Mouse (Mus musculus) limb, embryonic 10.5 days (tissue): ENCODE measurements around the gene Pik3r1. TPM values are rescaled to one million over a fixed set of nuclear protein-coding genes. Genes with fewer than 3 reads are reported as not detected.

Experiments used
- DNase-seq: peaks from one replicate; pipeline ENCODE4 v3.0.0-alpha.2; 2017; ENCODE audit warnings: low spot score
- H3K27ac ChIP-seq: fragments of 300-500 bp; sonication (generic); 2 replicates; pipeline ENCODE4 v1.5.1; 2016; ENCODE audit warnings: mild to moderate bottlenecking
- H3K27me3 ChIP-seq: fragments of 300-500 bp; sonication (generic); 2 replicates; pipeline ENCODE4 v1.6.1; 2016; ENCODE audit warnings: low read depth, mild to moderate bottlenecking; ENCODE audit not compliant: poor library complexity, severe bottlenecking
- H3K36me3 ChIP-seq: fragments of 300-500 bp; sonication (generic); 2 replicates; pipeline ENCODE4 v1.6.1; 2016; ENCODE audit warnings: mild to moderate bottlenecking, moderate library complexity
- H3K4me1 ChIP-seq: fragments of 300-500 bp; sonication (generic); 2 replicates; pipeline ENCODE4 v1.6.1; 2016
- H3K4me3 ChIP-seq: fragments of 300-500 bp; sonication (generic); 2 replicates; pipeline ENCODE4 v1.5.1; 2016; ENCODE audit warnings: mild to moderate bottlenecking, moderate library complexity
- H3K9me3 ChIP-seq: fragments of 300-500 bp; sonication (generic); replicated peaks from 2 replicates; pipeline ENCODE4 v1.6.1; 2016; ENCODE audit warnings: mild to moderate bottlenecking
- WGBS: fragments of 180-500 bp; shearing (Covaris S2); methylation state at CpG from one replicate; pipeline ENCODE4 v1.1.7; 2016; 5-methylcytosine and 5-hydroxymethylcytosine counted together
- polyA plus RNA-seq: library from polyadenylated mRNA; unstranded; fragments of >200 nt; fragmentation: Nextera tagmentation; extraction: Ambion mirVana; gene quantifications from 2 replicates; pipeline ENCODE4 v1.2.1, GENCODE M21; 2016

Pik3r1 gene
- polyA plus RNA-seq, 1 experiment from 2014 or later, result 13.9 TPM

GRCm38 (mm10) chr13:101743247-101743646, 24.8 kb downstream of the Pik3r1 start:
- no peak for DNase-seq
- peaks cover 3% of the 10 kb centered on the region; the same call in 1 of the 2 replicates for H3K27me3 ChIP-seq
- no peaks in the 10 kb centered on the region for H3K36me3 ChIP-seq
- H3K27ac ChIP-seq, result no peak overlapping the region
- H3K4me1 ChIP-seq, result 0 out of 2 replicates have a peak, but pooled peaks cover 3% of the 10 kb centered on the region
- no peaks in the 10 kb centered on the region for H3K9me3 ChIP-seq
- 77% methylated on average over 8 of the region's 8 CpGs for WGBS
- no peak overlapping the region for H3K4me3 ChIP-seq

GRCm38 (mm10) chr13:101742596-101742995, 25.4 kb downstream of the Pik3r1 start:
- Histone ChIP-seq H3K4me1 (0 out of 2 replicates have a peak, but pooled peaks cover 3% of the 10 kb centered on the region), H3K9me3 (no peaks in the 10 kb centered on the region), H3K27me3 (peaks cover 5% of the 10 kb centered on the region; the same call in 1 of the 2 replicates), H3K4me3 (no peak overlapping the region), H3K36me3 (no peaks in the 10 kb centered on the region), H3K27ac (no peak overlapping the region)
- DNase-seq, result no peak
- WGBS, result 51% methylated on average over 6 of the region's 6 CpGs

GRCm38 (mm10) chr13:101741530-101742309, 26.3 kb downstream of the Pik3r1 start:
- Histone ChIP-seq H3K9me3 (no peaks in the 10 kb centered on the region), H3K27ac (no peak overlapping the region), H3K4me3 (no peak overlapping the region), H3K27me3 (peaks cover 14% of the 10 kb centered on the region), H3K4me1 (0 out of 2 replicates have a peak, but pooled peaks cover 3% of the 10 kb centered on the region), H3K36me3 (no peaks in the 10 kb centered on the region)
- WGBS, result 89% methylated on average over 11 of the region's 11 CpGs
- no peak for DNase-seq

- peaks cover 28% of the 10 kb centered on the region for H3K27me3 ChIP-seq
- WGBS, result 77% methylated on average over 4 of the region's 4 CpGs
Observed at GRCm38 (mm10) chr13:101739732-101740381, 28.2 kb downstream of the Pik3r1 start.

GRCm38 (mm10) chr13:101738769-101739168, 29.2 kb downstream of the Pik3r1 start:
- H3K36me3 ChIP-seq, result no peaks in the 10 kb centered on the region
- H3K27ac ChIP-seq, result no peak overlapping the region
- H3K4me3 ChIP-seq, result no peak overlapping the region
- WGBS, result 94% methylated on average over 6 of the region's 6 CpGs
- DNase-seq, result no peak
- H3K4me1 ChIP-seq, result 0 out of 2 replicates have a peak, but pooled peaks cover 3% of the 10 kb centered on the region
- H3K9me3 ChIP-seq, result no peaks in the 10 kb centered on the region
- peaks cover 38% of the 10 kb centered on the region for H3K27me3 ChIP-seq

More at GRCm38 (mm10) chr13:101739732-101740381, 28.2 kb downstream of the Pik3r1 start:
- Histone ChIP-seq H3K36me3 (no peaks in the 10 kb centered on the region), H3K27ac (no peak overlapping the region), H3K9me3 (no peaks in the 10 kb centered on the region), H3K4me1 (0 out of 2 replicates have a peak, but pooled peaks cover 3% of the 10 kb centered on the region), H3K4me3 (no peak overlapping the region)
- no peak for DNase-seq

GRCm38 (mm10) chr13:101736521-101737387, 31.3 kb downstream of the Pik3r1 start:
- DNase-seq, result no peak
- WGBS, result 87% methylated on average over 16 of the region's 16 CpGs
- peaks cover 17% of the 10 kb centered on the region for H3K4me1 ChIP-seq
- no peak overlapping the region for H3K4me3 ChIP-seq
- H3K9me3 ChIP-seq, result no peaks in the 10 kb centered on the region
- H3K36me3 ChIP-seq, result no peaks in the 10 kb centered on the region
- H3K27ac ChIP-seq, result no peak overlapping the region
- H3K27me3 ChIP-seq, result peaks cover 53% of the 10 kb centered on the region

GRCm38 (mm10) chr13:101735364-101736120, 32.5 kb downstream of the Pik3r1 start:
- Histone ChIP-seq H3K27ac (no peak overlapping the region), H3K9me3 (no peaks in the 10 kb centered on the region), H3K4me1 (peaks cover 19% of the 10 kb centered on the region), H3K36me3 (no peaks in the 10 kb centered on the region), H3K27me3 (peaks cover 65% of the 10 kb centered on the region), H3K4me3 (no peak overlapping the region)
- no peak for DNase-seq
- 68% methylated on average over 8 of the region's 8 CpGs for WGBS

- Histone ChIP-seq H3K4me1 (peaks cover 32% of the 10 kb centered on the region), H3K36me3 (no peaks in the 10 kb centered on the region), H3K27me3 (peaks cover 74% of the 10 kb centered on the region), H3K27ac (no peak overlapping the region), H3K9me3 (no peaks in the 10 kb centered on the region), H3K4me3 (no peak overlapping the region)
- no peak for DNase-seq
- WGBS, result 91% methylated on average over 7 of the region's 7 CpGs
Observed at GRCm38 (mm10) chr13:101734227-101734626, 33.8 kb downstream of the Pik3r1 start.

GRCm38 (mm10) chr13:101732675-101733074, 35.3 kb downstream of the Pik3r1 start:
- H3K36me3 ChIP-seq, result no peaks in the 10 kb centered on the region
- H3K9me3 ChIP-seq, result no peaks in the 10 kb centered on the region
- no peak overlapping the region for H3K4me3 ChIP-seq
- H3K4me1 ChIP-seq, result peaks cover 39% of the 10 kb centered on the region
- WGBS, result 81% methylated on average over 10 of the region's 10 CpGs
- no peak for DNase-seq
- H3K27ac ChIP-seq, result no peak overlapping the region
- peaks cover 70% of the 10 kb centered on the region for H3K27me3 ChIP-seq

- no peak overlapping the region for H3K27ac ChIP-seq
- no peaks in the 10 kb centered on the region for H3K9me3 ChIP-seq
- peaks cover 61% of the 10 kb centered on the region for H3K27me3 ChIP-seq
- no peak for DNase-seq
- WGBS, result 94% methylated on average over 7 of the region's 7 CpGs
- no peaks in the 10 kb centered on the region for H3K36me3 ChIP-seq
- H3K4me3 ChIP-seq, result no peak overlapping the region
- H3K4me1 ChIP-seq, result peaks cover 40% of the 10 kb centered on the region
Observed at GRCm38 (mm10) chr13:101731777-101732176, 36.2 kb downstream of the Pik3r1 start.

GRCm38 (mm10) chr13:101730351-101730750, 37.7 kb downstream of the Pik3r1 start:
- Histone ChIP-seq H3K9me3 (no peaks in the 10 kb centered on the region), H3K27ac (no peak overlapping the region), H3K4me3 (no peak overlapping the region), H3K27me3 (peaks cover 63% of the 10 kb centered on the region; the same call in 1 of the 2 replicates), H3K4me1 (peaks cover 40% of the 10 kb centered on the region), H3K36me3 (no peaks in the 10 kb centered on the region)
- 82% methylated on average over 8 of the region's 8 CpGs for WGBS
- no peak for DNase-seq
